Mouse (Mus musculus) MEL (cell line): ENCODE results near the gene Pdzd9. TPM values are rescaled to one million over a fixed set of nuclear protein-coding genes. Genes with fewer than 3 reads are reported as not detected.

Source experiments
- DNase-seq: peaks from one replicate; pipeline ENCODE4 v3.0.0; 2011; ENCODE audit warnings: low read depth, low spot score
- H3K27ac ChIP-seq: 2 replicates; pipeline ENCODE4 v1.5.1; 2012; ENCODE audit warnings: low read depth, mild to moderate bottlenecking, control low read depth, low read length, moderate library complexity; ENCODE audit not compliant: control insufficient read depth
- H3K27me3 ChIP-seq, 2 experiments: fragments of 150-350 bp in 1 of 2; sonication (generic) in 1 of 2; 2 replicates each; pipeline ENCODE4 v1.6.1; 2012; ENCODE audit warnings: low read length in 2 of 2, mild to moderate bottlenecking in 2 of 2, improper control_type of control experiment in 1 of 2, moderate library complexity in 1 of 2; ENCODE audit not compliant: insufficient read depth in 2 of 2, control insufficient read depth in 1 of 2
- H3K36me3 ChIP-seq, 2 experiments: 2 replicates each; pipeline ENCODE4 v1.6.1; 2012 to 2014; ENCODE audit warnings: low read length in 2 of 2, improper control_type of control experiment in 1 of 2, inconsistent platforms in 1 of 2, mild to moderate bottlenecking in 1 of 2; ENCODE audit not compliant: insufficient read depth in 2 of 2, control insufficient read depth in 1 of 2
- H3K4me1 ChIP-seq, 2 experiments: fragments of 150-350 bp in 1 of 2; sonication (generic) in 1 of 2; 2 replicates each; pipeline ENCODE4 v1.6.1; 2012; ENCODE audit warnings: low read length in 2 of 2, improper control_type of control experiment in 1 of 2, mild to moderate bottlenecking in 1 of 2; ENCODE audit not compliant: insufficient read depth in 2 of 2, control insufficient read depth in 1 of 2
- H3K4me3 ChIP-seq, 2 experiments: fragments of 150-350 bp in 1 of 2; sonication (generic) in 1 of 2; 2 replicates each; pipeline ENCODE4 v1.5.1; 2012; ENCODE audit warnings: low read depth in 2 of 2, low read length in 2 of 2, mild to moderate bottlenecking in 2 of 2, moderate library complexity in 2 of 2, control low read depth in 1 of 2, improper control_type of control experiment in 1 of 2; ENCODE audit not compliant: control insufficient read depth in 1 of 2, insufficient read depth in 1 of 2
- H3K79me2 ChIP-seq: 2 replicates; pipeline ENCODE4 v1.6.1; 2012; ENCODE audit warnings: mild to moderate bottlenecking, low read length, moderate library complexity; ENCODE audit not compliant: control insufficient read depth, poor library complexity, insufficient read depth
- H3K9ac ChIP-seq: 2 replicates; pipeline ENCODE4 v1.6.1; 2012; ENCODE audit warnings: low read depth, mild to moderate bottlenecking, control low read depth, low read length, moderate library complexity; ENCODE audit not compliant: control insufficient read depth, poor library complexity, severe bottlenecking
- H3K9me3 ChIP-seq: fragments of 150-350 bp; sonication (generic); replicated peaks from 2 replicates; pipeline ENCODE4 v1.6.1; 2012; ENCODE audit warnings: mild to moderate bottlenecking, low read length, improper control_type of control experiment, moderate library complexity; ENCODE audit not compliant: insufficient read depth
- BHLHE40 ChIP-seq: IDR thresholded peaks from 2 replicates; pipeline ENCODE4 v1.6.1; 2012; ENCODE audit warnings: low read depth, mild to moderate bottlenecking, inconsistent platforms, low read length, improper control_type of control experiment, borderline replicate concordance
- CHD1 ChIP-seq: IDR thresholded peaks from 2 replicates; pipeline ENCODE4 v1.6.1; 2012; ENCODE audit warnings: low read depth, mild to moderate bottlenecking, inconsistent platforms, low read length, improper control_type of control experiment
- CHD2 ChIP-seq: IDR thresholded peaks from 2 replicates; pipeline ENCODE4 v1.6.1; 2011; ENCODE audit warnings: low read length, improper control_type of control experiment
- CTCF ChIP-seq, 3 experiments: IDR thresholded peaks in 2 of 3; conservative IDR thresholded peaks in 1 of 3; 2 replicates each; pipeline ENCODE4 v1.5.1; 2011 to 2012; ENCODE audit warnings: low read length in 3 of 3, low read depth in 2 of 3, mild to moderate bottlenecking in 2 of 3, improper control_type of control experiment in 1 of 3, inconsistent platforms in 1 of 3, mixed read lengths in 1 of 3, moderate library complexity in 1 of 3; ENCODE audit not compliant: control insufficient read depth in 1 of 3, insufficient read depth in 1 of 3, poor library complexity in 1 of 3, severe bottlenecking in 1 of 3
- EP300 ChIP-seq, 2 experiments: IDR thresholded peaks; 2 replicates each; pipeline ENCODE4 v1.6.1; 2011; ENCODE audit warnings: improper control_type of control experiment in 2 of 2, low read length in 2 of 2, low read depth in 1 of 2, mild to moderate bottlenecking in 1 of 2
- GABPA ChIP-seq: IDR thresholded peaks from 2 replicates; pipeline ENCODE4 v1.6.1; 2012; ENCODE audit warnings: low read depth, mild to moderate bottlenecking, inconsistent platforms, low read length, improper control_type of control experiment, moderate library complexity
- HCFC1 ChIP-seq: IDR thresholded peaks from 2 replicates; pipeline ENCODE4 v1.6.1; 2012; ENCODE audit warnings: low read depth, mild to moderate bottlenecking, inconsistent platforms, low read length, improper control_type of control experiment, moderate library complexity
- JUND ChIP-seq: IDR thresholded peaks from 2 replicates; pipeline ENCODE4 v1.6.1; 2011; ENCODE audit warnings: low read depth, mild to moderate bottlenecking, improper control_type of control experiment, low read length
- KAT2A ChIP-seq: conservative IDR thresholded peaks from 2 replicates; pipeline ENCODE4 v1.6.1; 2012; ENCODE audit warnings: low read depth, low read length, improper control_type of control experiment, inconsistent platforms
- MAFK ChIP-seq: IDR thresholded peaks from 2 replicates; pipeline ENCODE4 v1.6.1; 2011; ENCODE audit warnings: low read depth, mild to moderate bottlenecking, low read length, improper control_type of control experiment, borderline replicate concordance
- MAX ChIP-seq: IDR thresholded peaks from 2 replicates; pipeline ENCODE4 v1.6.1; 2011; ENCODE audit warnings: low read length, improper control_type of control experiment
- MAZ ChIP-seq: IDR thresholded peaks from 2 replicates; pipeline ENCODE4 v1.6.1; 2012; ENCODE audit warnings: low read depth, mild to moderate bottlenecking, inconsistent platforms, low read length, improper control_type of control experiment
- NELFE ChIP-seq: IDR thresholded peaks from 2 replicates; pipeline ENCODE4 v1.6.1; 2011; ENCODE audit warnings: low read depth, low read length, improper control_type of control experiment
- POLR2A ChIP-seq, 2 experiments: IDR thresholded peaks; 2 replicates each; pipeline ENCODE4 v1.6.1; 2011 to 2012; ENCODE audit warnings: low read length in 2 of 2, mild to moderate bottlenecking in 2 of 2, control low read depth in 1 of 2, improper control_type of control experiment in 1 of 2, low read depth in 1 of 2, moderate library complexity in 1 of 2; ENCODE audit not compliant: control insufficient read depth in 1 of 2, insufficient read depth in 1 of 2, poor library complexity in 1 of 2
- POLR2AphosphoS2 ChIP-seq: IDR thresholded peaks from 2 replicates; pipeline ENCODE4 v1.6.1; 2011; ENCODE audit warnings: low read length, improper control_type of control experiment
- POLR2AphosphoS5 ChIP-seq: IDR thresholded peaks from 2 replicates; pipeline ENCODE4 v1.6.1; 2012; ENCODE audit warnings: low read depth, borderline replicate concordance, mild to moderate bottlenecking, inconsistent platforms, low read length, moderate library complexity, mixed read lengths
- SIN3A ChIP-seq: IDR thresholded peaks from 2 replicates; pipeline ENCODE4 v1.6.1; 2012; ENCODE audit warnings: low read length, improper control_type of control experiment, inconsistent platforms
- SMC3 ChIP-seq: IDR thresholded peaks from 2 replicates; pipeline ENCODE4 v1.6.1; 2011; ENCODE audit warnings: low read depth, low read length, improper control_type of control experiment
- TAL1 ChIP-seq: IDR thresholded peaks from 2 replicates; pipeline ENCODE4 v1.6.1; 2012; ENCODE audit warnings: mild to moderate bottlenecking, inconsistent platforms, low read length, moderate library complexity, mixed read lengths
- TBP ChIP-seq: IDR thresholded peaks from 2 replicates; pipeline ENCODE4 v1.8.0; 2011; ENCODE audit warnings: low read depth, low read length, improper control_type of control experiment
- TCF12 ChIP-seq: IDR thresholded peaks from 2 replicates; pipeline ENCODE4 v1.6.1; 2014; ENCODE audit warnings: low read depth, mild to moderate bottlenecking, inconsistent platforms, low read length, improper control_type of control experiment, moderate library complexity
- UBTF ChIP-seq: IDR thresholded peaks from 2 replicates; pipeline ENCODE4 v1.6.1; 2012; ENCODE audit warnings: low read depth, mild to moderate bottlenecking, inconsistent platforms, low read length, improper control_type of control experiment, moderate library complexity, borderline replicate concordance; ENCODE audit not compliant: insufficient read depth
- USF2 ChIP-seq, 2 experiments: IDR thresholded peaks; 2 replicates each; pipeline ENCODE4 v1.6.1; 2011 to 2012; ENCODE audit warnings: improper control_type of control experiment in 2 of 2, low read length in 2 of 2, borderline replicate concordance in 1 of 2, inconsistent platforms in 1 of 2, low read depth in 1 of 2, mild to moderate bottlenecking in 1 of 2; ENCODE audit not compliant: insufficient read depth in 1 of 2
- ZC3H11A ChIP-seq: IDR thresholded peaks from 2 replicates; pipeline ENCODE4 v1.6.1; 2012; ENCODE audit warnings: low read depth, mild to moderate bottlenecking, inconsistent platforms, low read length, improper control_type of control experiment
- ZMIZ1 ChIP-seq: IDR thresholded peaks from 2 replicates; pipeline ENCODE4 v1.6.1; 2012; ENCODE audit warnings: low read depth, mild to moderate bottlenecking, inconsistent platforms, low read length, improper control_type of control experiment, moderate library complexity
- polyA plus RNA-seq, 2 experiments: library from polyadenylated mRNA; stranded (reverse) in 1 of 2; unstranded in 1 of 2; fragments of >175 nt in 1 of 2; fragments of >200 nt in 1 of 2; gene quantifications; 2 replicates each; pipeline versions ENCODE4 v1.2.1 to v1.2.4; 2012; ENCODE audit warnings: low replicate concordance in 2 of 2, low read depth in 1 of 2; ENCODE audit not compliant: insufficient read length in 2 of 2, insufficient read depth in 1 of 2, missing spikeins in 1 of 2
- total RNA-seq: library from RNA; depleted of rRNA; stranded (reverse); fragments of 300-350 nt; gene quantifications from 2 replicates; pipeline ENCODE4 v1.2.3, GENCODE M21; 2012

Pdzd9 gene
- total and polyA plus RNA-seq, 3 experiments, result 0.31 to 0.92 TPM; not detected in 1

DNA sequence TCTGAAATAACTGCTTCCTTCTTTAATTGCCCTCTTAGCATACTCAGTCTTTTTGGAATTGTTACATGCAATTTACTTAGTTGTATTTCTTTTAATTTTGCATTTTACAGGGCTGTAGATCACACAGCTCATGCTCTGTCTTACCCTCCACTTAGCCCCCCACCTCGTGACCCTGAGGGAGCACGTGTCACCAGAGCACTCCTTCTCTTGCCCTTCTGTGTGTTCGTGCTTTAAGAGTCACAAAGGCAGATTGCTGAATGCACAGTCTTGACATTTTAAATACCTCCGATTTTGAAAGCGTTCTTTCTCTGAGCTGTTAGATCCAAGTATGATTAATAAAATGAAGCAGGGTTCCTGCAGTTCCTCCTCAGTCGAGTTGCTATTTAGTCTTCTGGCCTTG is 25.1 kb upstream of the Pdzd9 start:
- no peak overlapping the region for H3K4me3 ChIP-seq
- peaks cover 12 to 13% of the 10 kb centered on the region in 2 experiments for H3K4me1 ChIP-seq
- no peaks in the 10 kb centered on the region for H3K9me3 ChIP-seq
- peaks cover 23% of the 10 kb centered on the region; the same call in 1 of the 2 replicates for H3K79me2 ChIP-seq
- H3K27me3 ChIP-seq, result no peaks in the 10 kb centered on the region
- H3K27ac ChIP-seq, result no peak overlapping the region
- H3K9ac ChIP-seq, result no peak overlapping the region
- TF ChIP-seq ZC3H11A (no peak), GABPA (no peak), MAX (no peak), POLR2A (IDR thresholded peaks at IDR 0.05; ENCODE audit: control insufficient read depth in 1 of 2, insufficient read depth in 1 of 2, low read depth in 1 of 2, low read length in 2 of 2, poor library complexity in 1 of 2) (no peak), ZMIZ1 (no peak), HCFC1 (no peak), USF2 (IDR thresholded peaks at IDR 0.05; ENCODE audit: borderline replicate concordance in 1 of 2, insufficient read depth in 1 of 2, low read depth in 1 of 2, low read length in 2 of 2) (no peak), BHLHE40 (no peak), POLR2AphosphoS5 (no peak), SMC3 (no peak), EP300 (IDR thresholded peaks at IDR 0.05; ENCODE audit: low read depth in 1 of 2, low read length in 2 of 2) (no peak), SIN3A (no peak), MAZ (no peak), CTCF (IDR thresholded peaks at IDR 0.05 in 2 of 3, conservative IDR thresholded peaks at IDR 0.05 in 1 of 3; ENCODE audit: control insufficient read depth in 1 of 3, insufficient read depth in 1 of 3, low read depth in 2 of 3, low read length in 3 of 3, poor library complexity in 1 of 3, severe bottlenecking in 1 of 3) (no peak), NELFE (no peak), MAFK (no peak), TAL1 (no peak), CHD1 (no peak)
- H3K36me3 ChIP-seq, result peaks cover 4 to 25% of the 10 kb centered on the region in 2 experiments
- no peak for DNase-seq

DNA sequence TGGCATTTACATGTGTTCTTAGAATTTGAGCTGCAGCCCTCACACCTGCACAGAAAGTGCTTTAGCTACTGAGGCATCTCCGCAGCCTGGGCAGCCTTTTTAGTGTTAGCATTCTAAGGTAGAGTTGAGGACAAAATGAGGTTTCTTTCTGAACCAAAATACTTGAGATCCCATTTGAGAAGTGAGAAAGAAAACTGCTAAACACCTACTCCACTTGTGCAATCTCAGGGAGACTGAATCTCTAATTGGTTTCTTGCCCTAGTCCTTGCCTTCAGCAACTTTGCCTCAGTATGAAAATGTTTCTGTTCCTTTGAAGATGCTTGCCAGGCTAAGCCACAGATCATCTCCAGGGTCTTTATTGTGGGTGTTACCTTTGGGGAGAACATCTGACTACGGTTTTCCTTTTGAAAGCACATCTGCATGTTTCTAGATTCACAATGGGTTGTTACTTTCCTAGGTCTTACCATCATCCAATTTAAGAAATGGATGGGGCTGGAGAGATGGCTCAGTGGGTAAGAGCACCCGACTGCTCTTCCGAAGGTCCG is 23.8 kb upstream of the Pdzd9 start:
- DNase-seq, result no peak
- no peaks in the 10 kb centered on the region for H3K9me3 ChIP-seq
- H3K4me3 ChIP-seq, result no peak overlapping the region
- no peaks in the 10 kb centered on the region for H3K27me3 ChIP-seq
- H3K79me2 ChIP-seq, result peaks cover 20% of the 10 kb centered on the region; the same call in 1 of the 2 replicates
- peaks cover 5% of the 10 kb centered on the region in 2 experiments for H3K4me1 ChIP-seq
- H3K36me3 ChIP-seq, result peaks cover 4 to 15% of the 10 kb centered on the region in 2 experiments
- H3K27ac ChIP-seq, result no peak overlapping the region
- no peak overlapping the region for H3K9ac ChIP-seq
- TF ChIP-seq ZC3H11A, result no peak
- no peak for TF ChIP-seq HCFC1
- TF ChIP-seq KAT2A, result no peak
- no peak for TF ChIP-seq MAZ
- TF ChIP-seq SIN3A, result no peak
- TF ChIP-seq UBTF, result no peak
- no peak for TF ChIP-seq CHD1
- no peak for TF ChIP-seq POLR2AphosphoS5
- TF ChIP-seq POLR2AphosphoS2, result no peak
- no peak for TF ChIP-seq MAX
- no peak for TF ChIP-seq TBP
- no peak for TF ChIP-seq CHD2
- no peak for TF ChIP-seq JUND
- TF ChIP-seq SMC3, result no peak
- no peak for TF ChIP-seq MAFK
- no peak for TF ChIP-seq TAL1
- no peak for TF ChIP-seq TCF12
